Mouse (Mus musculus) erythroblast, embryonic 14.5 days (primary cell): ENCODE results near the gene Abcg4. TPM values are rescaled to one million over a fixed set of nuclear protein-coding genes. Genes with fewer than 3 reads are reported as not detected.
A peak's percentile ranks its signal among the peaks of the same experiment; 100 is the strongest.

Experiments used
- H3K27me3 ChIP-seq: 2 replicates; pipeline ENCODE4 v1.6.1; 2012; ENCODE audit warnings: inconsistent platforms; ENCODE audit not compliant: control insufficient read depth
- H3K36me3 ChIP-seq: 2 replicates; pipeline ENCODE4 v1.6.1; 2012; ENCODE audit warnings: mild to moderate bottlenecking, inconsistent platforms; ENCODE audit not compliant: control insufficient read depth
- H3K4me1 ChIP-seq: 2 replicates; pipeline ENCODE4 v1.6.1; 2012; ENCODE audit warnings: inconsistent platforms; ENCODE audit not compliant: control insufficient read depth
- H3K4me3 ChIP-seq: replicated peaks from 2 replicates; pipeline ENCODE3; 2012; ENCODE audit warnings: moderate library complexity, mild to moderate bottlenecking, inconsistent platforms
- H3K9me3 ChIP-seq: 2 replicates; pipeline ENCODE4 v1.6.1; 2012; ENCODE audit warnings: low read length, inconsistent platforms, mixed read lengths; ENCODE audit not compliant: control insufficient read depth
- GATA1 ChIP-seq: IDR thresholded peaks from 2 replicates; pipeline ENCODE4 v1.6.1; 2012; ENCODE audit warnings: low read length, inconsistent platforms, mixed read lengths
- TAL1 ChIP-seq: IDR thresholded peaks from 3 replicates; pipeline ENCODE4 v1.6.1; 2012; ENCODE audit warnings: low read length, inconsistent platforms, mixed read lengths
- polyA plus RNA-seq: library from polyadenylated mRNA; stranded (reverse); fragments of >175 nt; gene quantifications from 2 replicates; pipeline ENCODE4 v1.2.3, GENCODE M21; 2012

The Abcg4 gene
- polyA plus RNA-seq, 1 experiment: 19.9 TPM

GRCm38 (mm10) chr9:44287401-44288075 lies 877 bp downstream of the Abcg4 start:
- H3K27me3 ChIP-seq: peaks cover 2% of the 10 kb centered on the region; the same call in 1 of the 2 replicates
- H3K36me3 ChIP-seq: peaks cover 81% of the 10 kb centered on the region
- peak overlapping the region; percentile 100 for H3K4me3 ChIP-seq
- H3K9me3 ChIP-seq: peaks cover 9% of the 10 kb centered on the region
- TF ChIP-seq TAL1: no peak
- no peak for TF ChIP-seq GATA1
- H3K4me1 ChIP-seq: peaks cover 83% of the 10 kb centered on the region

GRCm38 (mm10) chr9:44287003-44287400 lies 1.4 kb downstream of the Abcg4 start:
- Histone ChIP-seq H3K9me3 (peaks cover 9% of the 10 kb centered on the region), H3K36me3 (peaks cover 81% of the 10 kb centered on the region), H3K27me3 (peaks cover 2% of the 10 kb centered on the region; the same call in 1 of the 2 replicates), H3K4me1 (peaks cover 84% of the 10 kb centered on the region), H3K4me3 (peak overlapping the region; percentile 100)
- TF ChIP-seq TAL1 (no peak), GATA1 (no peak)

- Histone ChIP-seq H3K27me3 (peaks cover 2% of the 10 kb centered on the region; the same call in 1 of the 2 replicates), H3K36me3 (peaks cover 81% of the 10 kb centered on the region), H3K9me3 (peaks cover 9% of the 10 kb centered on the region), H3K4me3 (peak overlapping the region; percentile 100), H3K4me1 (peaks cover 84% of the 10 kb centered on the region)
- TF ChIP-seq GATA1: no peak
- TF ChIP-seq TAL1: no peak
Measured at GRCm38 (mm10) chr9:44286256-44286850, 2.1 kb downstream of the Abcg4 start.

- TF ChIP-seq GATA1: no peak
- TF ChIP-seq TAL1: no peak
- Histone ChIP-seq H3K36me3 (peaks cover 89% of the 10 kb centered on the region), H3K9me3 (no peaks in the 10 kb centered on the region), H3K27me3 (peaks cover 2% of the 10 kb centered on the region; the same call in 1 of the 2 replicates), H3K4me3 (no peak overlapping the region), H3K4me1 (peaks cover 74% of the 10 kb centered on the region)
Measured at GRCm38 (mm10) chr9:44283183-44283582, 5.2 kb downstream of the Abcg4 start.

- Histone ChIP-seq H3K27me3 (0 out of 2 replicates have a peak, but pooled peaks cover 3% of the 10 kb centered on the region), H3K9me3 (peaks cover 3% of the 10 kb centered on the region; the same call in 1 of the 2 replicates), H3K4me1 (peaks cover 25% of the 10 kb centered on the region), H3K36me3 (peaks cover 46% of the 10 kb centered on the region), H3K4me3 (no peak overlapping the region)
- TF ChIP-seq TAL1 (no peak), GATA1 (no peak)
Measured at GRCm38 (mm10) chr9:44269973-44270372, 18.4 kb downstream of the Abcg4 start.

- Histone ChIP-seq H3K27me3 (0 out of 2 replicates have a peak, but pooled peaks cover 3% of the 10 kb centered on the region), H3K9me3 (peaks cover 3% of the 10 kb centered on the region; the same call in 1 of the 2 replicates), H3K4me3 (no peak overlapping the region), H3K4me1 (peaks cover 25% of the 10 kb centered on the region), H3K36me3 (peaks cover 37% of the 10 kb centered on the region)
- TF ChIP-seq GATA1 (no peak), TAL1 (no peak)
Measured at GRCm38 (mm10) chr9:44269077-44269476, 19.3 kb downstream of the Abcg4 start.

- H3K4me3 ChIP-seq: peak within 1 kb of the TSS; percentile 71
- H3K9me3 ChIP-seq: peaks cover 3% of the 10 kb centered on the region; the same call in 1 of the 2 replicates
- H3K4me1 ChIP-seq: peaks cover 25% of the 10 kb centered on the region
- peaks cover 31% of the 10 kb centered on the region for H3K36me3 ChIP-seq
- TF ChIP-seq GATA1: no peak
- TF ChIP-seq TAL1: no peak
- 0 out of 2 replicates have a peak, but pooled peaks cover 3% of the 10 kb centered on the region for H3K27me3 ChIP-seq
Measured at GRCm38 (mm10) chr9:44268432-44268831, 20.0 kb downstream of the Abcg4 start, which contains the start of gene Nlrx1. Nlrx1 (minus strand) TSS chr9:44268599.

- Histone ChIP-seq H3K4me3 (peak overlapping the region; percentile 71), H3K27me3 (0 out of 2 replicates have a peak, but pooled peaks cover 3% of the 10 kb centered on the region), H3K4me1 (peaks cover 25% of the 10 kb centered on the region), H3K9me3 (peaks cover 3% of the 10 kb centered on the region; the same call in 1 of the 2 replicates), H3K36me3 (peaks cover 27% of the 10 kb centered on the region)
- no peak for TF ChIP-seq TAL1
- TF ChIP-seq GATA1: no peak
Measured at GRCm38 (mm10) chr9:44268027-44268360, 20.4 kb downstream of the Abcg4 start.
